Mouse (Mus musculus) hindbrain, embryonic 14.5 days (tissue): ENCODE data around the gene Ctnnbl1. TPM values are rescaled to one million over a fixed set of nuclear protein-coding genes. Genes with fewer than 3 reads are reported as not detected.

Source experiments
- ATAC-seq: fragments of 200-750 bp; cut with Nextera tagmentation; 2 replicates; pipeline ENCODE4 v1.8.0; 2017; ENCODE audit warnings: moderate number of reproducible peaks, mild to moderate bottlenecking, moderate TSS enrichment, moderate library complexity; ENCODE audit not compliant: low FRiP score
- DNase-seq: peaks from one replicate; pipeline ENCODE4 v3.0.0-alpha.2; 2015; ENCODE audit warnings: low spot score
- H3K27ac ChIP-seq: fragments of 300-500 bp; sonication (generic); 2 replicates; pipeline ENCODE4 v1.5.1; 2014; ENCODE audit warnings: mild to moderate bottlenecking, moderate library complexity
- H3K27me3 ChIP-seq: fragments of 300-500 bp; sonication (generic); 2 replicates; pipeline ENCODE4 v1.6.1; 2014; ENCODE audit warnings: mild to moderate bottlenecking, low read length, mixed read lengths; ENCODE audit not compliant: control insufficient read depth, insufficient read depth
- H3K36me3 ChIP-seq: fragments of 300-500 bp; sonication (generic); replicated peaks from 2 replicates; pipeline ENCODE4 v1.6.1; 2014; ENCODE audit not compliant: control insufficient read depth, insufficient read depth
- H3K4me1 ChIP-seq: fragments of 300-500 bp; sonication (generic); replicated peaks from 2 replicates; pipeline ENCODE4 v1.6.1; 2014; ENCODE audit warnings: antibody characterized with exemption, low read length, mixed read lengths; ENCODE audit not compliant: control insufficient read depth, insufficient read depth
- H3K4me2 ChIP-seq: fragments of 300-500 bp; sonication (generic); replicated peaks from 2 replicates; pipeline ENCODE4 v1.6.1; 2014; ENCODE audit warnings: mild to moderate bottlenecking, moderate library complexity
- H3K4me3 ChIP-seq: fragments of 300-500 bp; sonication (generic); replicated peaks from 2 replicates; pipeline ENCODE4 v1.5.1; 2014; ENCODE audit warnings: mild to moderate bottlenecking, low read length
- H3K9ac ChIP-seq: fragments of 300-500 bp; sonication (generic); 2 replicates; pipeline ENCODE4 v1.6.1; 2014
- H3K9me3 ChIP-seq: fragments of 300-500 bp; sonication (generic); 2 replicates; pipeline ENCODE4 v1.6.1; 2016; ENCODE audit warnings: low read length; ENCODE audit not compliant: control insufficient read depth
- WGBS: fragments of 180-500 bp; shearing (Covaris S2); extraction: QIAGEN DNeasy Blood & Tissue Kit; methylation state at CpG from one replicate; pipeline ENCODE4 v1.1.7; 2014; 5-methylcytosine and 5-hydroxymethylcytosine counted together
- polyA plus RNA-seq: library from polyadenylated mRNA; unstranded; fragments of >200 nt; fragmentation: Nextera tagmentation; extraction: Ambion mirVana; gene quantifications from 2 replicates; pipeline ENCODE4 v1.2.1, GENCODE M21; 2014

Ctnnbl1 gene
- polyA plus RNA-seq, 1 experiment from 2014 or later: 53.3 TPM

DNA sequence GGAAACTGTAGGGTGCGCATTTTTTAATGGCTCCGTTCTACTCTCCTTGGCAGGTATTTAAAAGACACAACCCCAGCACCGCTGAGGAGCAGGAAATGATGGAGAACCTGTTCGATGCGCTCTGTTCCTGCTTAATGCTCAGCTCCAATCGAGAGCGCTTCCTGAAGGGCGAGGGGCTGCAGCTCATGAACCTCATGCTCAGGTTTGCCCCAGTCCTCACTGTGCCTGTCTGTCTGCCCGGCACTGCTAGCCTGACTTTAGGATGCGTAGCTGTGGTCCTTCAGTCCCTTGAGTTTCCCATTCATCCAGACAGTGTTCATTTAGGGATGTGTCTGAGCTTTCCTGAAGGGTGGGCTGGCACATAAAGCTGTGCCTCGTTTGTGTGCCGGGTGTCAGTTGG lies 82.2 kb downstream of the Ctnnbl1 start:
- Histone ChIP-seq H3K9me3 (no peaks in the 10 kb centered on the region), H3K27ac (no peak overlapping the region), H3K36me3 (peaks cover 12% of the 10 kb centered on the region), H3K4me3 (no peak overlapping the region), H3K27me3 (no peaks in the 10 kb centered on the region), H3K4me2 (no peak overlapping the region), H3K4me1 (no peaks in the 10 kb centered on the region), H3K9ac (no peak overlapping the region)
- 91% methylated on average over 12 of the region's 12 CpGs for WGBS
- no peak for ATAC-seq
- no peak for DNase-seq

DNA sequence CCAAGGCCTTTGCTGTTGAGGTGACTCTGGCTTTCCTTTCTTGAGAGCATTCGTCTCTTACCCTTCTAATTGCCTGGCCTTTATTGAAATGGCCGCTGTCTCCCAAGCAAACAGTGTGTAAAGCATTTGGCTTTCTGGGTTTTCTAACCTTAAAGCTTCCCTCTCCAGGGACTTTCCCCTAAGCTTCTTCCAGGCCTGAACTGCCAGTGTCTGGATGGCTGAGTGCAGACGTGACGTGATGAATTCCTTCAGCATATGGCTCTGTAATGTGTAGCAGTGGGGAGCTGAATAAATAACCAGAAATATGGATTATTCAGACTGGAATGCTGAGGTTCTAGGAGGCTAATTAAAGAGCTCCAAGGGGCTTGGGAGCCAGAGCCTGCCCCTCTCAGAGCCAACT lies 84.1 kb downstream of the Ctnnbl1 start:
- WGBS: 34% methylated on average over 4 of the region's 4 CpGs
- no peaks in the 10 kb centered on the region for H3K4me1 ChIP-seq
- peak overlapping the region; percentile 52 for H3K27ac ChIP-seq
- no peaks in the 10 kb centered on the region for H3K27me3 ChIP-seq
- ATAC-seq: no peak
- H3K9ac ChIP-seq: no peak overlapping the region
- H3K4me3 ChIP-seq: no peak overlapping the region
- H3K4me2 ChIP-seq: no peak overlapping the region
- DNase-seq: no peak
- no peaks in the 10 kb centered on the region for H3K9me3 ChIP-seq
- H3K36me3 ChIP-seq: peaks cover 12% of the 10 kb centered on the region

DNA sequence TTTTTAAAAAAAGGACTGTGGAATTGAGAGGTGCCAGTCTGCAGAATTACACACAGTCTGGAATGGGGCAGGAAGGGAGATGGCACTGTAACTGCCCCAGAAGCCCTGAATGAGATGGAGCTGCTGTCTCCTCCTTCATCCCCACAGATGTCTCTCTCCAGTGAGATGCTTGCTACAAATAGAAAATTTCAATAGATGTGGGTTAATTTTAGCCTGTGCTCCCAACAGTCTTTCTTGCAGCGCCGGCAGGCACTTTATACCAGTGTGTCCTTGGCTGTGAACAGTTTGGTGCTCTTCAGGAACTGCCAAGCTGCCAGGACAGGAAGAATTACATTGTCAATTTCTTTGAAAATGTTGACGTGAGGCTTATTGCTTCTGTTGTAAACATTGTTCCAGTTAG lies 86.3 kb downstream of the Ctnnbl1 start:
- Histone ChIP-seq H3K9ac (no peak overlapping the region), H3K27me3 (no peaks in the 10 kb centered on the region), H3K4me3 (no peak overlapping the region), H3K4me1 (no peaks in the 10 kb centered on the region), H3K9me3 (no peaks in the 10 kb centered on the region), H3K27ac (no peak overlapping the region), H3K4me2 (no peak overlapping the region), H3K36me3 (peaks cover 7% of the 10 kb centered on the region)
- DNase-seq (no peak), ATAC-seq (no peak)
- WGBS: 75% methylated on average over 3 of the region's 3 CpGs

GRCm38 (mm10) chr2:157824249-157824648 lies 87.0 kb downstream of the Ctnnbl1 start:
- Histone ChIP-seq H3K4me1 (no peaks in the 10 kb centered on the region), H3K4me3 (no peak overlapping the region), H3K9me3 (no peaks in the 10 kb centered on the region), H3K27me3 (no peaks in the 10 kb centered on the region), H3K27ac (no peak overlapping the region), H3K9ac (no peak overlapping the region), H3K36me3 (peaks cover 4% of the 10 kb centered on the region), H3K4me2 (no peak overlapping the region)
- no peak for DNase-seq
- ATAC-seq: no peak
- WGBS: 94% methylated on average over 11 of the region's 11 CpGs

DNA sequence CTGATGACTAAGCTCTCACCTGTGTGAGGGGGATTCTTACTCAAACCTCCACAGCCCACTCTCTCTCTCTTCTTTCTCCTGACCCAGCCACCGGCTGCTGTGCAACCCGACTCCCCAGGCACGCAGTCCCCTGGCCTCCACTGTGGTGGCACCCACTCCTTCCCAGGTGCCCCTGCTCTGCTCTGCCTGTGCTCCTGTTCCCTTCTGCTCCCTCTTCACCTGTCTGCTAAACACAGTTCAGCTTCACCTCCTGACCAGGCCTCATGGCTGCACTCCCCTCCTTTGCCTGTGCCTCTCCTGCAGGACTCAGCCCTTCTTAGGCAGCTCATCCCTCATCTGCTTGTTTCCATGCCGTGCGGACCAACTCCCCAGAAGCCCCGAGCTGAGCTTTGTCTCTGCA lies 92.9 kb downstream of the Ctnnbl1 start:
- no peak overlapping the region for H3K4me2 ChIP-seq
- H3K9ac ChIP-seq: no peak overlapping the region
- H3K4me3 ChIP-seq: no peak overlapping the region
- H3K4me1 ChIP-seq: no peaks in the 10 kb centered on the region
- H3K36me3 ChIP-seq: no peaks in the 10 kb centered on the region; the same call in 1 of the 2 replicates
- WGBS: 88% methylated on average over 6 of the region's 6 CpGs
- no peaks in the 10 kb centered on the region for H3K27me3 ChIP-seq
- H3K9me3 ChIP-seq: no peaks in the 10 kb centered on the region
- DNase-seq: no peak
- no peak overlapping the region for H3K27ac ChIP-seq
- no peak for ATAC-seq

DNA sequence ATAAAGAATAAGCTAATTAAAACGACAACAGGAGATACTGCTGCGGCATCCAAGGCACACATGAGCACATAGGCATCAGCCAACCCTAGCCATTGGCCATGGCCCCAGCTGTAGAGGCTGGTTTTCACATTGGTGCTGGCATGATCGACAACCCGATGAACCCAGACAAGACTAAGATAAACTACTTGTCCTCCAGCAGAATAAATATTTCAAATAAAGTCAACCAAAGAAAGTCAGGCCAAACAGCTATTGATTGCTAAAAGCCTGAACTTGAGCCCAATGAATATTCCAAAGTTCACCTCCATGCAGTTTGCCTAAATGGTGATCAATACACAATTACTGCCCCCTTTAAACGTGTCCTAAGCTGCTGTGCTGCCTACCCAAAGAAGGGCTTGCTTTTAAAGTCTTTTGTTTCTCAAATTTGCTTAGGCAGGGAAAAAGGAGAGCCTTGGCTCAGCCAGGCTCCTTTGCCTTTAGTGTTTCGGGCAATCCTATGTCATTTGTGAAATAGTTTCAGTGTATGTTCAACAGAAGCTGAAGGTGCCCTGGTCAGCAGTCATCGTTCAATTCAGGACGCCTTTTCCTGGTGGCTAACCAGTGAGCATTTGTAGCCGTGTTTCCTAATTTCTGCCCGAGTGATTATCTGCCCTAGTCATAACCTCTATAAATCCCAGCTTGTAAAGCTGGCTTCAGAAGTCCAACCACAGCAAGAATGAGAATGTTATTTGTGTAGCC lies 93.6 kb downstream of the Ctnnbl1 start:
- no peak overlapping the region for H3K4me3 ChIP-seq
- no peak overlapping the region for H3K9ac ChIP-seq
- no peak for DNase-seq
- H3K27ac ChIP-seq: no peak overlapping the region
- H3K4me1 ChIP-seq: no peaks in the 10 kb centered on the region
- no peaks in the 10 kb centered on the region for H3K9me3 ChIP-seq
- H3K4me2 ChIP-seq: no peak overlapping the region
- H3K27me3 ChIP-seq: no peaks in the 10 kb centered on the region
- H3K36me3 ChIP-seq: no peaks in the 10 kb centered on the region; the same call in 1 of the 2 replicates
- 87% methylated on average over 10 of the region's 10 CpGs for WGBS
- no peak for ATAC-seq

- H3K27me3 ChIP-seq: no peaks in the 10 kb centered on the region
- no peak for DNase-seq
- peak overlapping the region; percentile 60 for H3K27ac ChIP-seq
- H3K9me3 ChIP-seq: no peaks in the 10 kb centered on the region
- H3K4me3 ChIP-seq: no peak overlapping the region
- peaks cover 19% of the 10 kb centered on the region; the same call in 1 of the 2 replicates for H3K4me1 ChIP-seq
- WGBS: 51% methylated on average over 8 of the region's 8 CpGs
- no peak for ATAC-seq
- H3K36me3 ChIP-seq: peaks cover 4% of the 10 kb centered on the region; the same call in 1 of the 2 replicates
- H3K4me2 ChIP-seq: no peak overlapping the region
- no peak overlapping the region for H3K9ac ChIP-seq
Observed at GRCm38 (mm10) chr2:157837050-157837449, 99.8 kb downstream of the Ctnnbl1 start.

- no peak overlapping the region for H3K4me2 ChIP-seq
- ATAC-seq (no peak), DNase-seq (no peak)
- H3K27ac ChIP-seq: peak overlapping the region; percentile 60
- no peaks in the 10 kb centered on the region for H3K9me3 ChIP-seq
- no peak overlapping the region for H3K9ac ChIP-seq
- WGBS: 92% methylated on average over 13 of the region's 13 CpGs
- H3K36me3 ChIP-seq: peaks cover 4% of the 10 kb centered on the region; the same call in 1 of the 2 replicates
- no peak overlapping the region for H3K4me3 ChIP-seq
- H3K27me3 ChIP-seq: no peaks in the 10 kb centered on the region
- H3K4me1 ChIP-seq: peaks cover 19% of the 10 kb centered on the region; the same call in 1 of the 2 replicates
Observed at GRCm38 (mm10) chr2:157838206-157838923, 101.2 kb downstream of the Ctnnbl1 start.

DNA sequence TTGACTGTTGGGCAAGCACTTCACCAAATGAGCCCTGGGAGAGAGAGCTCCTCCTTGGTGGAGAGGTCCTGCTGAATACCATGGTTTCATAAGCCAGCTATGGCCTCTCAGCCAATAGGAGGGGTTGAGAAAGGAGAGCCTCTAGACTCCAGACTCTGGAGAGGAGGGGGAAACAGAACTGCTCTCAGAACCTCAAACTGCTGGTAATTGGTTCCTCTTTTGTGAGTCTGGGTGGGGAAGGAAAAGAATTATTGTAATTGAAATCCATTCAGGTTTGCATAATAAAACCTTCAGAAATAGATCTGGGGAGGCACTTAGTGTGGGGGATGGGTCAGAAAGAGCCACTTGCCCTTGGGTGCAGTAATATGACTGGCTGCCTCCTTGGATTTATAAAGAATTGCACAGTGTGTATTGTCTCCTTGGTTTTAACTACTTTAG lies 103.5 kb downstream of the Ctnnbl1 start:
- ATAC-seq (0 out of 2 replicates have a peak, but pooled peaks have one; percentile 48), DNase-seq (no peak)
- Histone ChIP-seq H3K4me3 (no peak overlapping the region), H3K9me3 (no peaks in the 10 kb centered on the region), H3K4me1 (peaks cover 19% of the 10 kb centered on the region; the same call in 1 of the 2 replicates), H3K4me2 (no peak overlapping the region), H3K9ac (no peak overlapping the region), H3K36me3 (peaks cover 4% of the 10 kb centered on the region; the same call in 1 of the 2 replicates), H3K27me3 (no peaks in the 10 kb centered on the region), H3K27ac (0 out of 2 replicates have a peak overlapping the region, but pooled peaks have one; percentile 41)
